Mouse (Mus musculus) midbrain, embryonic 16.5 days (tissue): ENCODE measurements around the gene Tomm40. TPM values are rescaled to one million over a fixed set of nuclear protein-coding genes. Genes with fewer than 3 reads are reported as not detected.
A peak's percentile ranks its signal among the peaks of the same experiment; 100 is the strongest.

Source experiments
- ATAC-seq: fragments of 200-750 bp; cut with Nextera tagmentation; 2 replicates; pipeline ENCODE4 v1.8.0; 2017; ENCODE audit warnings: moderate TSS enrichment
- H3K27ac ChIP-seq: fragments of 300-500 bp; sonication (generic); 2 replicates; pipeline ENCODE4 v1.5.1; 2014; ENCODE audit warnings: mild to moderate bottlenecking, low read length, mixed read lengths
- H3K27me3 ChIP-seq: fragments of 300-500 bp; sonication (generic); 2 replicates; pipeline ENCODE4 v1.6.1; 2014; ENCODE audit warnings: low read depth, low read length, mixed read lengths; ENCODE audit not compliant: control insufficient read depth, insufficient read depth
- H3K36me3 ChIP-seq: fragments of 300-500 bp; sonication (generic); 2 replicates; pipeline ENCODE4 v1.6.1; 2014; ENCODE audit warnings: mild to moderate bottlenecking, low read length, moderate library complexity, mixed read lengths; ENCODE audit not compliant: control insufficient read depth, insufficient read depth
- H3K4me1 ChIP-seq: fragments of 300-500 bp; sonication (generic); 2 replicates; pipeline ENCODE4 v1.6.1; 2014; ENCODE audit warnings: mild to moderate bottlenecking, low read length, mixed read lengths; ENCODE audit not compliant: control insufficient read depth, insufficient read depth
- H3K4me2 ChIP-seq: fragments of 300-500 bp; sonication (generic); 2 replicates; pipeline ENCODE4 v1.6.1; 2014; ENCODE audit warnings: mild to moderate bottlenecking, low read length, mixed read lengths
- H3K4me3 ChIP-seq: fragments of 300-500 bp; sonication (generic); 2 replicates; pipeline ENCODE4 v1.5.1; 2014; ENCODE audit warnings: low read depth, mild to moderate bottlenecking, low read length, moderate library complexity, mixed read lengths
- H3K9ac ChIP-seq: fragments of 300-500 bp; sonication (generic); 2 replicates; pipeline ENCODE4 v1.6.1; 2014; ENCODE audit warnings: low read depth, low read length, mixed read lengths
- H3K9me3 ChIP-seq: fragments of 300-500 bp; sonication (generic); replicated peaks from 2 replicates; pipeline ENCODE4 v1.6.1; 2014; ENCODE audit warnings: mild to moderate bottlenecking, low read length, mixed read lengths; ENCODE audit not compliant: control insufficient read depth, poor library complexity, severe bottlenecking
- whole genome bisulfite sequencing: fragments of 180-500 bp; shearing (Covaris S2); extraction: QIAGEN DNeasy Blood & Tissue Kit; methylation state at CpG from one replicate; pipeline ENCODE4 v1.1.7; 2014; 5-methylcytosine and 5-hydroxymethylcytosine counted together
- polyA plus RNA-seq: library from polyadenylated mRNA; unstranded; fragments of >200 nt; fragmentation: Nextera tagmentation; extraction: Ambion mirVana; gene quantifications from 2 replicates; pipeline ENCODE4 v1.2.1, GENCODE M21; 2015

Tomm40 gene
- polyA plus RNA-seq, 1 experiment from 2014 or later: 118 TPM

DNA sequence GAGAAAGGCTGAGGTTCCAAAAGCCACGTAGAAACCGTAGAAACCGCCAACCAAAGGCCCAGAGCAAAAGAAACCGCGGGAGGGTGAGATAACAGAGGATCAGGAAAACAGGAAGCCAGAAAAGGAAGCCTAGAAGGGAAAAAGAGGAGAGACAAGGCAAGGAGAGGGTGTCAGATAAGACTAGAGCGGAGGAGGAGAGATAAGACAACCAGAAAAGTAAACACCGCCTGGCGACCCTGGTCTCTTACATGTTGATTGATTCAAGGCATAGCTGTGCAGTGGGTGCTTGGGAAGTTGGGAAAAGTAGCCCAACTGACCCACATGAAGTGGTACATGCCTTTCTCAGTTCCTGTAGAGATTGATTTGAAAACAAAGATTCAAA is 20.0 kb downstream of the Tomm40 start:
- H3K4me1 ChIP-seq: peaks cover 16% of the 10 kb centered on the region; the same call in 1 of the 2 replicates
- no peak overlapping the region for H3K4me3 ChIP-seq
- H3K9ac ChIP-seq: no peak overlapping the region
- no peak overlapping the region for H3K4me2 ChIP-seq
- no peak for ATAC-seq
- H3K36me3 ChIP-seq: peaks cover 3% of the 10 kb centered on the region; the same call in 1 of the 2 replicates
- no peaks in the 10 kb centered on the region for H3K9me3 ChIP-seq
- no peak overlapping the region for H3K27ac ChIP-seq
- 60% methylated on average over 8 of the region's 8 CpGs for WGBS
- H3K27me3 ChIP-seq: no peaks in the 10 kb centered on the region

DNA sequence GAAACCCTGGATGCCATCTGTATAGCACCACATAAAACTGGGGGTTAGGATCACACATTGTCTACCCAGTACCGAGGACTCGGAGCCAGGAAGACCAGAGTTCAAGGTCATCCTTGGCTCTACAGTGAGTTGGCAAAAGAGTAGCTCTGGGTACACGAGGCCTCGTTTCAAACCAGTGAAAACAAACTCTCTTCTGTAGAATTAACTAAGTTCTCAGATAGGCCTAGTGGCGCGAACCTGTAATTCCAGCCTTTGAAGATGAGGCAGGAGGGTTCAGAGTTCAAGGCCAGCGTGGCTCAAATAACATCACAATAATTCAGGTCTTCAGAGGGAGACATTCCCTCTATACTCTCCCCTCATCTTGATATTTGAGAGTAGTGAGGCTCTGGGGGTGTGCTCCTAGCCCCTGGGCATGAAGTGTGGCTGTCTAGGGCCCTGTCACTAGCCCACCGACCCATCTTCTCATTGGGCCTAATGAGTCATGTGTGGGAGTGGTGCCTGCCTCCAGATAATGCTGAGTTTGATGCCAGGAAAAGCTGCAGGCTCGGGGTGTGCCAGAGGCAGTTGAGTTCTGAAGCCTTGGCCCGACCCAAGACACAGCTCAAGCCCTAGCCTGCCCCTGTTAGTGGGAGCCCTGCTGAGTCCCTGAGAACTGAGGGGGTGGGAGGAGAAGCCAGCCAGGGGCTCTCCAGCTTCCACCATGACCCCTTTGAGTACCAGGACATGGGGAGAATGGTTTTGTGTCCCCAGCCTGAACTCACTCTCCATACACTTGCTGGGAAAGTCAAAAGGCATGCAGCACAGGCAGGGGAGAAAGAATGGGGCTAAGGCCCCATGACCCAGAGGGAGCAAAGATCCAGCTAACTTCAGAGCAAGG is 20.7 kb downstream of the Tomm40 start:
- H3K9me3 ChIP-seq: no peaks in the 10 kb centered on the region
- no peak overlapping the region for H3K27ac ChIP-seq
- no peak overlapping the region for H3K4me2 ChIP-seq
- H3K27me3 ChIP-seq: no peaks in the 10 kb centered on the region
- H3K4me1 ChIP-seq: peaks cover 16% of the 10 kb centered on the region; the same call in 1 of the 2 replicates
- no peak overlapping the region for H3K4me3 ChIP-seq
- H3K9ac ChIP-seq: no peak overlapping the region
- H3K36me3 ChIP-seq: peaks cover 3% of the 10 kb centered on the region; the same call in 1 of the 2 replicates
- no peak for ATAC-seq
- WGBS: 90% methylated on average over 10 of the region's 10 CpGs

DNA sequence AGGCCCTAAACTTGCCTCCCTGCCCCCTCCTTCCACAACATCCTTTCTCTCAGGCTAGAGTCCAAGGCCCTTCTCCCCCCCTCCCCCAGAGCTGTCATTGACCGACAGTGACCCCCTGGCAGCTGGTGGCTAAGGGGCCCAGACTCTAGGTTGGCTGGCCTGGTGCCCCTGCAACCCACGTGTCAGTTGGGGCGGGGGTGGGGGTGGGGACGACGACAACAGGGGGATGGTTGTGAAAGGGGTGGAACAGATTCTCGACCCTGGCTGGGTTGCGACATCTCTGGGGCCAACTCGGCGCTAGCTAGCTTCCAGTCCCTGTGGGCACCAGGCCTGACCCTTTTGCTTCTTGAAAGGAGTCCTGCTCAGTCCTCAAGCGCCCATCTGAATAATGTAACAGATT is 21.8 kb downstream of the Tomm40 start:
- Histone ChIP-seq H3K4me3 (no peak overlapping the region), H3K36me3 (peaks cover 3% of the 10 kb centered on the region; the same call in 1 of the 2 replicates), H3K9ac (no peak overlapping the region), H3K9me3 (no peaks in the 10 kb centered on the region), H3K4me1 (peaks cover 5% of the 10 kb centered on the region; the same call in 1 of the 2 replicates), H3K4me2 (no peak overlapping the region), H3K27ac (0 out of 2 replicates have a peak overlapping the region, but pooled peaks have one; percentile 24), H3K27me3 (no peaks in the 10 kb centered on the region)
- 35% methylated on average over 10 of the region's 10 CpGs for WGBS
- ATAC-seq: peak; percentile 49; the same call in 1 of the 2 replicates

DNA sequence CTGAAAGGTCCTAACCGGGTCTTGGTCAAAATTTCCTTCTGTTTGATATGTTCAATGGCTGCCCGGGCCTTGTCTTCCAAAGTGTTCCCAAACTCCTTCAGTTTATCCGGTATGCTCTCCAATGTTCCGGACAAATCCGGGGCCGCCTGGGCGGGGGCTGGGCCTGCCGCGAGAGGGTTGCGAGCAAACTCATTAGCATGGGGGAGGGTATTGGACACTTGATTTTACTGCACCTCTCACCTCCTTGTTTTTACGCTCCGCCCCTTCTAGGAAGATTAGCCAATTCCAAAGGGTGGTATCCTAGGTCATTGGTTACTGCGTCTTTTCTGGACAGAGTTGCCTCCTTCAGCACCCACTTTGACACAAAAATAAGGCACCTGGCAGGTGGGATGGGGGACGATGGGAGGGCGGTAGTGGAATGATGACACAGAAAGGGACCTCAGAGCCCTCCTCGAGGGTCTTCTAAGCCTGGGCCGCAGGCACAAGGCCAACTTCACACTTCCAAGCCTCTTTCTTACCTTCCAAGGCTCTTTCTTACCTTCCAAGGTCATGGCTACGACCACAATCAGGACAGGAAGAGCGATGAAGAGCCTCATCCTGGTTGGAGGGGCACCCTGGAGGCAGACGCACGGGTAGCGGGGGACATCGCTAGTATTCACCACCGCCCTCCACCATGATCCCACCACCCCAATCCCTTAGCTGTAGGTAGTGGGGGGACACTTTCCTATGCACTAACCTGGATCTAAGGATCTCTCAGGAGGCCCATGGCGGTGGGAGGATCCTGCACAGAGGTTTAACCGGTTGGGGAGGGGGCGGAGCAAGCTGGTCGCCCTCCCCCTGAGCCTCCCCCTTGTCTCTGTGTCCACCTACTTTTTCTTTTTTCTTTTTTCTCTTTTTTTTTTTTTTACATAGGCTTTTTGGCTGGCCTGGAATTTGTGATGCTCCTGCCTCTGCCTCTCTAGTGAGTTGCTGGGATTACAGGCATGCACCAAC is 23.1 kb downstream of the Tomm40 start, which contains the start of gene Apoc1:
Apoc1 (minus strand) TSS at position 788 of the 993 bp plus-strand sequence.
- Histone ChIP-seq H3K27me3 (no peaks in the 10 kb centered on the region), H3K9ac (no peak within 1 kb of the TSS), H3K27ac (0 out of 2 replicates have a peak within 1 kb of the TSS, but pooled peaks have one; percentile 24), H3K9me3 (no peaks in the 10 kb centered on the region), H3K4me3 (no peak within 1 kb of the TSS), H3K4me2 (no peak within 1 kb of the TSS), H3K36me3 (peaks cover 3% of the 10 kb centered on the region; the same call in 1 of the 2 replicates), H3K4me1 (no peaks in the 10 kb centered on the region)
- WGBS: 51% methylated on average over 28 of the region's 28 CpGs
- ATAC-seq: no peak

- no peaks in the 10 kb centered on the region for H3K27me3 ChIP-seq
- ATAC-seq: no peak
- no peak overlapping the region for H3K4me3 ChIP-seq
- H3K9ac ChIP-seq: no peak overlapping the region
- H3K27ac ChIP-seq: no peak overlapping the region
- no peaks in the 10 kb centered on the region for H3K9me3 ChIP-seq
- 70% methylated on average over 6 of the region's 6 CpGs for WGBS
- no peaks in the 10 kb centered on the region for H3K4me1 ChIP-seq
- no peaks in the 10 kb centered on the region for H3K36me3 ChIP-seq
- no peak overlapping the region for H3K4me2 ChIP-seq
Measured at GRCm38 (mm10) chr7:19691434-19691833, 23.8 kb downstream of the Tomm40 start.

GRCm38 (mm10) chr7:19690845-19691244 is 24.4 kb downstream of the Tomm40 start:
- Histone ChIP-seq H3K27me3 (no peaks in the 10 kb centered on the region), H3K4me3 (no peak overlapping the region), H3K27ac (no peak overlapping the region), H3K36me3 (no peaks in the 10 kb centered on the region), H3K4me1 (no peaks in the 10 kb centered on the region), H3K9ac (no peak overlapping the region), H3K4me2 (no peak overlapping the region), H3K9me3 (no peaks in the 10 kb centered on the region)
- 89% methylated on average over 4 of the region's 4 CpGs for WGBS
- no peak for ATAC-seq

- Histone ChIP-seq H3K4me2 (no peak overlapping the region), H3K36me3 (no peaks in the 10 kb centered on the region), H3K9me3 (no peaks in the 10 kb centered on the region), H3K4me1 (no peaks in the 10 kb centered on the region), H3K27me3 (no peaks in the 10 kb centered on the region), H3K27ac (no peak overlapping the region), H3K4me3 (no peak overlapping the region), H3K9ac (no peak overlapping the region)
- ATAC-seq: no peak
- 91% methylated on average over 2 of the region's 2 CpGs for WGBS
Measured at GRCm38 (mm10) chr7:19688611-19689010, 26.6 kb downstream of the Tomm40 start.

DNA sequence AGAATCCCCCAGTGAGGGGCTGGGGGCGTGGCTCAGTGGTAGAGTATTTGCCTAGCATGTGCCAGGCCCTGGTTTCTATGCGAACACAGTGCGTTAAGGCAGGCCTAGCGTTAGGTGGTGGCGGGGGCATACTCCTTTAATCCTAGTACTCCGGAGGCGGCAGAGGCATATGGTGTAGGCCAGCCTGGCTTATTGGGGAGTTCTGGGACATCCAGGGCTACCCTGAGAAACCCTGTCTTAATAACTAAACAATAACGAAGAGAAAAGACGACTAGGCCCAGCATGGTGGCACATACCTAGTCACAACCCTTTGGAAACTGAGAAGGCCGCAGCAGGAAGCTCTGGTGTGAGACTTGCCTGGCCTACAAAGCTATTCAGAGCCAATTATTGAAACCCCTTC is 27.1 kb downstream of the Tomm40 start:
- H3K4me1 ChIP-seq: no peaks in the 10 kb centered on the region
- no peaks in the 10 kb centered on the region for H3K9me3 ChIP-seq
- H3K27ac ChIP-seq: no peak overlapping the region
- H3K36me3 ChIP-seq: no peaks in the 10 kb centered on the region
- WGBS: 90% methylated on average over 10 of the region's 10 CpGs
- no peak overlapping the region for H3K4me3 ChIP-seq
- H3K9ac ChIP-seq: no peak overlapping the region
- no peaks in the 10 kb centered on the region for H3K27me3 ChIP-seq
- H3K4me2 ChIP-seq: no peak overlapping the region
- ATAC-seq: no peak
